Mouse (Mus musculus) layer of hippocampus, adult 18-20 months (tissue): ENCODE data around the gene Tdo2. TPM values are rescaled to one million over a fixed set of nuclear protein-coding genes. Genes with fewer than 3 reads are reported as not detected.

Experiments used
- total RNA-seq, 2 experiments: library from RNA; stranded (reverse); gene quantifications; 2 replicates each; pipeline ENCODE4 v1.2.3; 2021

Gene Tdo2
- total RNA-seq, 2 experiments from 2014 or later = 10.9 to 12.6 TPM

Other genes starting within 250 kb of the Tdo2 start
- 10 to 100 TPM; 18.0 to 20.6 TPM for gene Ctso, start 43.6 kb downstream of the Tdo2 start, total RNA-seq
- gene Asic5, start 6.1 kb upstream of the Tdo2 start, total RNA-seq = not detected
- 100 to 1,000 TPM; 106 to 112 TPM for gene Gucy1b1, start 98.5 kb upstream of the Tdo2 start, total RNA-seq
- gene Gucy1a1, start 169.6 kb upstream of the Tdo2 start, total RNA-seq = 10 to 100 TPM; 18.5 to 19.7 TPM